Mouse (Mus musculus): ENCODE measurements around the gene Chp1.

GRCm38 (mm10) chr2:119542106-119542505 lies 5.4 kb upstream of the Chp1 start:
- peak; percentile 49 for TF ChIP-seq CTCF (conservative IDR thresholded peaks at IDR 0.05; ENCODE audit: low read length)
- TF ChIP-seq POU5F1 (IDR thresholded peaks at IDR 0.05; ENCODE audit: borderline replicate concordance, low read length): no peak
